Mouse (Mus musculus) forebrain, embryonic 10.5 days (tissue): ENCODE measurements at regions not wholly inside any gene's neighbourhood (a gene's known extent, or its start where the extent isn't known, plus 50 kb on each side); places are given as distances from the start of the nearest gene placed in this dataset.

ENCODE experiments used
- DNase-seq: peaks from one replicate; pipeline ENCODE4 v3.0.0-alpha.2; 2017; ENCODE audit warnings: low spot score; ENCODE audit errors: extremely low spot score
- H3K27ac ChIP-seq: fragments of 300-500 bp; sonication (generic); 2 replicates; pipeline ENCODE4 v1.5.1; 2016; ENCODE audit warnings: mild to moderate bottlenecking
- H3K27me3 ChIP-seq: fragments of 300-500 bp; sonication (generic); 2 replicates; pipeline ENCODE4 v1.6.1; 2016; ENCODE audit warnings: mild to moderate bottlenecking; ENCODE audit not compliant: poor library complexity, severe bottlenecking
- H3K36me3 ChIP-seq: fragments of 300-500 bp; sonication (generic); replicated peaks from 2 replicates; pipeline ENCODE4 v1.6.1; 2016; ENCODE audit warnings: mild to moderate bottlenecking, moderate library complexity
- H3K4me1 ChIP-seq: fragments of 300-500 bp; sonication (generic); 2 replicates; pipeline ENCODE4 v1.6.1; 2016
- H3K4me3 ChIP-seq: fragments of 300-500 bp; sonication (generic); 2 replicates; pipeline ENCODE4 v1.5.1; 2016; ENCODE audit warnings: mild to moderate bottlenecking, moderate library complexity
- H3K9me3 ChIP-seq: fragments of 300-500 bp; sonication (generic); 2 replicates; pipeline ENCODE4 v1.6.1; 2016; ENCODE audit warnings: mild to moderate bottlenecking, moderate library complexity
- WGBS: fragments of 180-500 bp; shearing (Covaris S2); methylation state at CpG from one replicate; pipeline ENCODE4 v1.1.7; 2016; 5-methylcytosine and 5-hydroxymethylcytosine counted together

DNA sequence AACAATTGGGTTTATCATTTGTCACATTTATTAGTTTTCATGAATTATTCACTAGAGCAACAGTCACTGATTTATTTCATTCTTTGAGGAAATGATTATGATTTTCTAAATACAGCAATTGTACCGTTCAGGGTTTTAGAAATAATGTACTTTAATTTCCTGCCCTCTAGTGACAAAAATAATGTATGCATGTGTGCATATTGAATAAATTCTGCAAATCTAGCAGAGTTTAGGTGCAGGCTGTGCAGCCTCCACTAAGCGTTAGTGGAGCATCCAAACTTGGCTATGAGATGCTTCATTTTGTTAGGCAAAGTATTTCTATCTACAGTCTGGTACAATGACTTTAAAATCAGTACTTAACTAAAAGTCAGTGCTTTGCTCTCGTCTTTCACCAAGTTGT, 642.1 kb upstream of the A830018L16Rik start:
- Histone ChIP-seq H3K36me3 (no peaks in the 10 kb centered on the region), H3K27me3 (no peaks in the 10 kb centered on the region), H3K27ac (no peak overlapping the region), H3K4me3 (no peak overlapping the region), H3K4me1 (no peaks in the 10 kb centered on the region), H3K9me3 (no peaks in the 10 kb centered on the region)
- 86% methylated on average over 3 of the region's 3 CpGs for WGBS
- no peak for DNase-seq

GRCm38 (mm10) chr1:10794074-10794783, 619.7 kb upstream of the A830018L16Rik start:
- DNase-seq: no peak
- Histone ChIP-seq H3K4me1 (peaks cover 9% of the 10 kb centered on the region), H3K4me3 (no peak overlapping the region), H3K9me3 (no peaks in the 10 kb centered on the region), H3K27ac (no peak overlapping the region), H3K27me3 (no peaks in the 10 kb centered on the region), H3K36me3 (no peaks in the 10 kb centered on the region)
- WGBS: 56% methylated on average over 6 of the region's 6 CpGs

DNA sequence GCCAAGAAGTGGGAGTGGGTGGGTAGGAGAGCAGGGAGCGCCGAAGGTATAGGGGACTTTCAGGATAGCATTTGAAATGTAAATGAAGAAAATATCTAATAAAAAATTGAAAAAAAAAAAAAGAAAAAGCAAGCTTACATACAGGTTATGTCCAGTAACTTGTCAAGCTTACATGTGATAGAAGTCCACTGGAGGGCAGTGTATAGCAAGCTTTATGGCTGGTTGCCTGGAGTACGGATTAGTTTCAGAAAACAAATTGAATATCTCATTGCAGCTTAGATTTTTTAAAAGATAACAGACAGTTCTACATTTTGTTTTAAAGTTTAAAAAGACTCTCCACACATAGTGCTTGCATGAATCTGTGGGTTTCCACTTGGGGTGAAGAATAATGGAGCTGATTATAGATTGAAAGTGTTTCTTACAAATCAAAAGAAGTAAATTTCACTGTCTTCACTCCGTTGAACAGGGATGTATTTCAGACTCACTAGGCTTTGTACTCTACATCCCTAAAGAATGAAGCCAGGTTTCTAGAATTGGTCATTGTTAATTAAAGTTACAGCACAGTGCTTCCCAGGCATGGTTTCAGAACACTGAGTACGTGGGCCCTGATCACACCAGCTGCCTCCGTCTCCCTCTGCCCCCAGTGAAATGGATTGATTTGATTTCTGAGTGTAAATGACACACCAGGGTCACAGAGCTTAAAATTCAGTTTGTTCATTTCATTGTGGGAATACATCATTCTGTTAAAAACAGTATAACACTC, 578.1 kb upstream of the A830018L16Rik start:
- Histone ChIP-seq H3K4me3 (no peak overlapping the region), H3K9me3 (peaks cover 5% of the 10 kb centered on the region; the same call in 1 of the 2 replicates), H3K27ac (no peak overlapping the region), H3K27me3 (no peaks in the 10 kb centered on the region), H3K36me3 (no peaks in the 10 kb centered on the region), H3K4me1 (no peaks in the 10 kb centered on the region)
- no peak for DNase-seq
- WGBS: 78% methylated on average over 6 of the region's 6 CpGs

DNA sequence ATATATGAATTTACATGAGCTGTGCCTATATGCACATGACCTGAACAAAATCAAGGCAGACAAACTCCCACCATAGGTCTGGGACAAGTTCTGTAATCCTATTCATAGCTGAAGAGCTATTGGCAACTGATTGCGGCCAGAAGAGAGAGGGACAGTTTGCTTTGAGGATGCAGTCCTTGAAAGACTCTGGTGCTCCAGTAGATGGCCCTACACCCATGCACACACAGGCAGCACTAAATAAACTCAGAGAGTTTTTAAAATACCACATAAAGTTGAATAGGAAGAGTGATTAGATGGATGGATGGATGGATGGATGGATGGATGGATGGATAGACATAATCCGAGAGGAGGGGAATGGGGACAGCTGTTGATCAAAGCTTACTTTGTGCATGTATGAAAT, 576.7 kb upstream of the A830018L16Rik start:
- 94% methylated on average over 2 of the region's 2 CpGs for WGBS
- H3K27ac ChIP-seq: no peak overlapping the region
- no peaks in the 10 kb centered on the region for H3K4me1 ChIP-seq
- no peak overlapping the region for H3K4me3 ChIP-seq
- peaks cover 5% of the 10 kb centered on the region; the same call in 1 of the 2 replicates for H3K9me3 ChIP-seq
- H3K27me3 ChIP-seq: no peaks in the 10 kb centered on the region
- no peak for DNase-seq
- H3K36me3 ChIP-seq: no peaks in the 10 kb centered on the region

- H3K27ac ChIP-seq: no peak overlapping the region
- no peaks in the 10 kb centered on the region for H3K36me3 ChIP-seq
- 84% methylated on average over 2 of the region's 2 CpGs for WGBS
- H3K9me3 ChIP-seq: no peaks in the 10 kb centered on the region
- no peak overlapping the region for H3K4me3 ChIP-seq
- DNase-seq: no peak
- no peaks in the 10 kb centered on the region for H3K27me3 ChIP-seq
- H3K4me1 ChIP-seq: no peaks in the 10 kb centered on the region
Measured at GRCm38 (mm10) chr1:10852934-10853333, 561.0 kb upstream of the A830018L16Rik start.

GRCm38 (mm10) chr1:10854495-10854894, 559.4 kb upstream of the A830018L16Rik start:
- no peaks in the 10 kb centered on the region for H3K27me3 ChIP-seq
- no peak overlapping the region for H3K4me3 ChIP-seq
- no peak overlapping the region for H3K27ac ChIP-seq
- WGBS: 68% methylated on average over 1 of the region's 1 CpGs
- no peaks in the 10 kb centered on the region for H3K9me3 ChIP-seq
- H3K4me1 ChIP-seq: no peaks in the 10 kb centered on the region
- H3K36me3 ChIP-seq: no peaks in the 10 kb centered on the region
- DNase-seq: no peak

- no peak overlapping the region for H3K4me3 ChIP-seq
- no peak overlapping the region for H3K27ac ChIP-seq
- no peaks in the 10 kb centered on the region for H3K27me3 ChIP-seq
- no peaks in the 10 kb centered on the region for H3K4me1 ChIP-seq
- DNase-seq: no peak
- no peaks in the 10 kb centered on the region for H3K36me3 ChIP-seq
- 93% methylated on average over 5 of the region's 5 CpGs for WGBS
- no peaks in the 10 kb centered on the region for H3K9me3 ChIP-seq
Measured at GRCm38 (mm10) chr1:10871163-10871853, 542.6 kb upstream of the A830018L16Rik start.

DNA sequence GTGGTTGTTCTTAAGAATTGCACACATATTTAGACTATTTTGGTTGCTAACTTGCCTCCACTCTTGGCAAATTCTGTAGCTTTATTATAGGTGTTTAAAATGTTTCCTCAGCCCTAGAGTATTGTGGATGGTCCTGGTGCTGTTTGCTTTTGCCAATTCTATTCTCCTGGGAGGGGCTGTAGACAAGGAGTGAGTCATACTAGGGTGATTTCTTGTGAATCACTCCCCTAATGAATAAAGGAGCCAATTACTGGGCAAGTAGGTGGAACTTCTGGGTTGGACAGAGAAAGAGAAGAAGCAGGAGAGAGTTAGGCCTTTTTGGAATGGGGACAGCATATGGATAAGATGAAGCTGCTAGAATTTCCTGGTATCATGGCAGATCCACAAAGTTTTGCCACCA, 541.6 kb upstream of the A830018L16Rik start:
- H3K4me1 ChIP-seq: no peaks in the 10 kb centered on the region
- DNase-seq: no peak
- no peaks in the 10 kb centered on the region for H3K27me3 ChIP-seq

DNA sequence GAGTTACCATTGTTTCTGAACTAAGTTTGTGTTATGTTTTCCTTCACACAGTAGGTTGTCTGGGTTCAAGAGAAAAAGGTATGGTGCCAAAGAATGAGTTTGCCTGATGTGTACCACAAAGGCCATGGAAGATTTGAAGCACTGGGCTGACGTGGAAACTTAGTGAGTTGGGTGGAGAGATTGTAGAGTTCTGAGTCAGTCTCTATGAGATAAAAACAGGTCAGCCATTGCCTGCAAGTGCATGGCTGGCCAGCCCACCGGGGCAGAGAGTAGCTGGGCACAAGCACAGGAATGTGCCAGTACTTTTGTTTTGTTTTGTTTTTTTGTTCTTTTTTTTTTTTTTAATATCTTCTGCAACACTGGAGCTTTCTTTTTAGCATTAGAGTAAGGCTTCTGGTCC, 541.2 kb upstream of the A830018L16Rik start:
- no peak for DNase-seq
- H3K9me3 ChIP-seq: no peaks in the 10 kb centered on the region
- H3K4me3 ChIP-seq: no peak overlapping the region
- H3K4me1 ChIP-seq: no peaks in the 10 kb centered on the region
- 83% methylated on average over 2 of the region's 2 CpGs for WGBS
- H3K36me3 ChIP-seq: no peaks in the 10 kb centered on the region
- H3K27ac ChIP-seq: no peak overlapping the region
- no peaks in the 10 kb centered on the region for H3K27me3 ChIP-seq

More for the DNA sequence above, 541.6 kb upstream of the A830018L16Rik start:
- Histone ChIP-seq H3K36me3 (no peaks in the 10 kb centered on the region), H3K27ac (no peak overlapping the region), H3K9me3 (no peaks in the 10 kb centered on the region), H3K4me3 (no peak overlapping the region)

GRCm38 (mm10) chr1:10877391-10878170, 536.3 kb upstream of the A830018L16Rik start:
- 66% methylated on average over 2 of the region's 2 CpGs for WGBS
- no peak overlapping the region for H3K4me3 ChIP-seq
- no peaks in the 10 kb centered on the region for H3K9me3 ChIP-seq
- H3K27me3 ChIP-seq: no peaks in the 10 kb centered on the region
- H3K27ac ChIP-seq: no peak overlapping the region
- H3K36me3 ChIP-seq: no peaks in the 10 kb centered on the region
- DNase-seq: no peak
- H3K4me1 ChIP-seq: no peaks in the 10 kb centered on the region

DNA sequence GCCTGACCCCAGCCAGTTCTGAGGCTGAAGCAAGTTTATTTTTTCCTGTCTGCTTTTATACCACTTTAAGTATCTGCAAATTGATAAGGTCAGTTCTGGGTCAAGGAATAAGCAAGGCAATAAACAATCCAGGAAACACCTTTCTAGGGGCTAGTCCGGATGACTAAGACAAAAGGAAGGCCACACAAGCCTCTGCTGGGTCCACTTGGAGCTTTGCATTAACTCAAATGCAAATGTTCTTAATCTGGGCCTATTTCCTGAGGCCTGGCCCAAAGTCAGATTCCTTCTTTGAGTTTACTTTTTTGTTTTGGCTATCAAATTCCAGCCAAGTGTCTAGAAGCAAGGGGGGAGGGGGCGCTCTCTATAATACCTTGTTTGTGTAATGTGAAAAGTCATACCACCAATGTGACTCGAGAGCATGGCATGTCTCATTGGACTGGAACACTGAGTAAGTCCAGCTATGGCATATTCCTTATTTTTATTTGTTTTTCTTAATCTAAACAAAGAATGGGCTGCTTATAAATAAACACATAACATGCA, 535.6 kb upstream of the A830018L16Rik start:
- H3K27me3 ChIP-seq: no peaks in the 10 kb centered on the region
- 66% methylated on average over 3 of the region's 3 CpGs for WGBS

DNA sequence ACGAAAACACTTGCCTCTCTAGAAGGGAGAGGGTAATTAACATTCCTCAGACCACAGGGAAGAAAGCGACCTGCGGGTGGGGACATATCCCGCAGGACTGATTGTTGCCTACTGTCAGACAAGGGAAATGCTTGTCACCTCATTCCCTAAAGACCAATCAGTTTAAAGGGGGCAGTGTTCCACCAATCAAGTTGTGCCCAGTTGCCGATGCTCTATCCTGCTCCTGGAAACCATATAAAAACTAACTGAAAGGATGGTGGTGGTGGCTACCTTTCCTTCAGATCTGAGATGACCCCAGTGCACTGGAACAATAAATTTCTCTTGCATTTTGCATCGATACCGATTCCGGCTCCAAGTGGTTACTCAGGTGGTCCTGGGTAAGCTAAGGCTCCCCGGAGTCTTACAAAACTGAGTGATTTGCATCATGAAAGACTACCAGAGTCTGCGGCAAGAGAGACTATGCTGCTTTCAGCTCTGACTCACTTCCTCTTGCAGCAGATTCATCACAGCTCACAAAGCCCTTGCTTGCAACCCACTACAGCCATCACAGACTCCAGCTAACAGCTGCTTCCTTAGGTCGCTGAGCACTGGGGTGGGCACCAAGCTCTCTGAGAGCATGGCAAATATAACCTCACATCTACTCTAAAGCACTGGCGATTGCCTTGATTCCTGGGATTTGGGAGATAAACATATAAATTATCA, 533.7 kb upstream of the A830018L16Rik start:
- H3K27ac ChIP-seq: no peak overlapping the region
- no peaks in the 10 kb centered on the region for H3K27me3 ChIP-seq
- no peaks in the 10 kb centered on the region for H3K36me3 ChIP-seq
- H3K4me3 ChIP-seq: no peak overlapping the region
- no peaks in the 10 kb centered on the region for H3K4me1 ChIP-seq
- 81% methylated on average over 12 of the region's 12 CpGs for WGBS
- no peak for DNase-seq
- no peaks in the 10 kb centered on the region for H3K9me3 ChIP-seq

More for the DNA sequence above, 535.6 kb upstream of the A830018L16Rik start:
- H3K36me3 ChIP-seq: no peaks in the 10 kb centered on the region
- no peak for DNase-seq
- no peaks in the 10 kb centered on the region for H3K9me3 ChIP-seq
- no peaks in the 10 kb centered on the region for H3K4me1 ChIP-seq
- H3K4me3 ChIP-seq: no peak overlapping the region
- H3K27ac ChIP-seq: no peak overlapping the region
